Mouse (Mus musculus): Measurements from ENCODE around the gene Ugt1a9. TPM values are rescaled to one million over a fixed set of nuclear protein-coding genes. Genes with fewer than 3 reads are reported as not detected.

Gene Ugt1a9
- polyA plus RNA-seq, 1 experiment from 2014 or later, result not detected

- peaks cover 29% of the 10 kb centered on the region for H3K4me1 ChIP-seq (replicated peaks; ENCODE audit: control insufficient read depth, insufficient read depth, low read length)
- peaks cover 55% of the 10 kb centered on the region for H3K9me3 ChIP-seq (ENCODE audit: control insufficient read depth, low read length)
These were observed 186.5 kb downstream of the Ugt1a9 start for GRCm38 (mm10) chr1:88256886-88257663.

GRCm38 (mm10) chr1:88257681-88258080 is 187.1 kb downstream of the Ugt1a9 start:
- no peak for ATAC-seq (replicated peaks; ENCODE audit: low FRiP score)
- H3K4me1 ChIP-seq (replicated peaks; ENCODE audit: control insufficient read depth, insufficient read depth, low read length), result peaks cover 35% of the 10 kb centered on the region
- no peaks in the 10 kb centered on the region for H3K27me3 ChIP-seq (replicated peaks; ENCODE audit: control insufficient read depth, insufficient read depth, low read length)
- no peak overlapping the region for H3K27ac ChIP-seq (ENCODE audit: low read depth, low read length)
- H3K4me2 ChIP-seq, result no peak overlapping the region
- H3K9ac ChIP-seq (ENCODE audit: low read depth, low read length), result no peak overlapping the region
- no peak overlapping the region for H3K4me3 ChIP-seq (ENCODE audit: low read depth, low read length)
- H3K36me3 ChIP-seq (ENCODE audit: control insufficient read depth, insufficient read depth, low read length), result peaks cover 21% of the 10 kb centered on the region
- no peak for DNase-seq (ENCODE audit: low spot score)
- 79% methylated on average over 6 of the region's 6 CpGs for WGBS
- peaks cover 49% of the 10 kb centered on the region for H3K9me3 ChIP-seq (ENCODE audit: control insufficient read depth, low read length)

More at GRCm38 (mm10) chr1:88256886-88257663, 186.5 kb downstream of the Ugt1a9 start:
- Histone ChIP-seq H3K27me3 (replicated peaks; ENCODE audit: control insufficient read depth, insufficient read depth, low read length) (no peaks in the 10 kb centered on the region), H3K36me3 (ENCODE audit: control insufficient read depth, insufficient read depth, low read length) (peaks cover 15% of the 10 kb centered on the region), H3K27ac (ENCODE audit: low read depth, low read length) (no peak overlapping the region), H3K4me2 (no peak overlapping the region), H3K4me3 (ENCODE audit: low read depth, low read length) (no peak overlapping the region), H3K9ac (ENCODE audit: low read depth, low read length) (no peak overlapping the region)
- 72% methylated on average over 10 of the region's 10 CpGs for WGBS
- ATAC-seq (replicated peaks; ENCODE audit: low FRiP score), result no peak
- DNase-seq (ENCODE audit: low spot score), result no peak

- no peak overlapping the region for H3K27ac ChIP-seq (ENCODE audit: low read depth, low read length)
- H3K9ac ChIP-seq (ENCODE audit: low read depth, low read length), result no peak overlapping the region
- no peak for ATAC-seq (replicated peaks; ENCODE audit: low FRiP score)
- no peaks in the 10 kb centered on the region for H3K27me3 ChIP-seq (replicated peaks; ENCODE audit: control insufficient read depth, insufficient read depth, low read length)
- H3K4me2 ChIP-seq, result no peak overlapping the region
- 69% methylated on average over 6 of the region's 6 CpGs for WGBS
- no peak for DNase-seq (ENCODE audit: low spot score)
- H3K4me1 ChIP-seq (replicated peaks; ENCODE audit: control insufficient read depth, insufficient read depth, low read length), result peaks cover 35% of the 10 kb centered on the region
- peaks cover 28% of the 10 kb centered on the region for H3K36me3 ChIP-seq (ENCODE audit: control insufficient read depth, insufficient read depth, low read length)
- H3K4me3 ChIP-seq (ENCODE audit: low read depth, low read length), result no peak overlapping the region
- H3K9me3 ChIP-seq (ENCODE audit: control insufficient read depth, low read length), result peaks cover 44% of the 10 kb centered on the region
These were observed 187.8 kb downstream of the Ugt1a9 start for GRCm38 (mm10) chr1:88258361-88258760.

- Histone ChIP-seq H3K9ac (ENCODE audit: low read depth, low read length) (no peak overlapping the region), H3K27ac (ENCODE audit: low read depth, low read length) (no peak overlapping the region), H3K9me3 (ENCODE audit: control insufficient read depth, low read length) (peaks cover 41% of the 10 kb centered on the region), H3K27me3 (replicated peaks; ENCODE audit: control insufficient read depth, insufficient read depth, low read length) (no peaks in the 10 kb centered on the region), H3K4me1 (replicated peaks; ENCODE audit: control insufficient read depth, insufficient read depth, low read length) (peaks cover 35% of the 10 kb centered on the region), H3K36me3 (ENCODE audit: control insufficient read depth, insufficient read depth, low read length) (peaks cover 35% of the 10 kb centered on the region), H3K4me3 (ENCODE audit: low read depth, low read length) (no peak overlapping the region), H3K4me2 (no peak overlapping the region)
- peak; percentile 84 for DNase-seq (ENCODE audit: low spot score)
- ATAC-seq (replicated peaks; ENCODE audit: low FRiP score), result peak; percentile 10
- WGBS, result 58% methylated on average over 8 of the region's 8 CpGs
These were observed 188.5 kb downstream of the Ugt1a9 start for GRCm38 (mm10) chr1:88258881-88259642.

- no peak overlapping the region for H3K4me3 ChIP-seq (ENCODE audit: low read depth, low read length)
- 69% methylated on average over 4 of the region's 4 CpGs for WGBS
- H3K36me3 ChIP-seq (ENCODE audit: control insufficient read depth, insufficient read depth, low read length), result peaks cover 41% of the 10 kb centered on the region
- H3K4me2 ChIP-seq, result no peak overlapping the region
- peaks cover 39% of the 10 kb centered on the region for H3K9me3 ChIP-seq (ENCODE audit: control insufficient read depth, low read length)
- no peak overlapping the region; the same call in 1 of the 2 replicates for H3K27ac ChIP-seq (ENCODE audit: low read depth, low read length)
- peaks cover 35% of the 10 kb centered on the region for H3K4me1 ChIP-seq (replicated peaks; ENCODE audit: control insufficient read depth, insufficient read depth, low read length)
- DNase-seq (ENCODE audit: low spot score) (no peak), ATAC-seq (replicated peaks; ENCODE audit: low FRiP score) (peak; percentile 9)
- no peaks in the 10 kb centered on the region for H3K27me3 ChIP-seq (replicated peaks; ENCODE audit: control insufficient read depth, insufficient read depth, low read length)
- H3K9ac ChIP-seq (ENCODE audit: low read depth, low read length), result no peak overlapping the region
These were observed 189.0 kb downstream of the Ugt1a9 start for GRCm38 (mm10) chr1:88259643-88260024.

GRCm38 (mm10) chr1:88260114-88260513 is 189.5 kb downstream of the Ugt1a9 start:
- H3K9me3 ChIP-seq (ENCODE audit: control insufficient read depth, low read length), result peaks cover 34% of the 10 kb centered on the region
- no peak for DNase-seq (ENCODE audit: low spot score)
- H3K9ac ChIP-seq (ENCODE audit: low read depth, low read length), result no peak overlapping the region
- no peak overlapping the region; the same call in 1 of the 2 replicates for H3K27ac ChIP-seq (ENCODE audit: low read depth, low read length)
- peaks cover 35% of the 10 kb centered on the region for H3K4me1 ChIP-seq (replicated peaks; ENCODE audit: control insufficient read depth, insufficient read depth, low read length)
- H3K4me3 ChIP-seq (ENCODE audit: low read depth, low read length), result no peak overlapping the region
- 73% methylated on average over 6 of the region's 6 CpGs for WGBS
- ATAC-seq (replicated peaks; ENCODE audit: low FRiP score), result peak; percentile 27
- no peak overlapping the region for H3K4me2 ChIP-seq
- H3K27me3 ChIP-seq (replicated peaks; ENCODE audit: control insufficient read depth, insufficient read depth, low read length), result no peaks in the 10 kb centered on the region
- peaks cover 45% of the 10 kb centered on the region for H3K36me3 ChIP-seq (ENCODE audit: control insufficient read depth, insufficient read depth, low read length)

- Histone ChIP-seq H3K27me3 (replicated peaks; ENCODE audit: control insufficient read depth, insufficient read depth, low read length) (no peaks in the 10 kb centered on the region), H3K27ac (ENCODE audit: low read depth, low read length) (no peak overlapping the region), H3K4me3 (ENCODE audit: low read depth, low read length) (no peak overlapping the region), H3K4me2 (no peak overlapping the region), H3K9me3 (ENCODE audit: control insufficient read depth, low read length) (peaks cover 33% of the 10 kb centered on the region), H3K4me1 (replicated peaks; ENCODE audit: control insufficient read depth, insufficient read depth, low read length) (peaks cover 35% of the 10 kb centered on the region), H3K36me3 (ENCODE audit: control insufficient read depth, insufficient read depth, low read length) (peaks cover 52% of the 10 kb centered on the region), H3K9ac (ENCODE audit: low read depth, low read length) (no peak overlapping the region)
- WGBS, result 78% methylated on average over 10 of the region's 10 CpGs
- no peak for DNase-seq (ENCODE audit: low spot score)
- 0 out of 2 replicates have a peak, but pooled peaks have one; percentile 0 for ATAC-seq (replicated peaks; ENCODE audit: low FRiP score)
These were observed 190.2 kb downstream of the Ugt1a9 start for GRCm38 (mm10) chr1:88260604-88261377.

- Histone ChIP-seq H3K9me3 (ENCODE audit: control insufficient read depth, low read length) (peaks cover 27% of the 10 kb centered on the region), H3K4me3 (ENCODE audit: low read depth, low read length) (no peak overlapping the region), H3K27me3 (replicated peaks; ENCODE audit: control insufficient read depth, insufficient read depth, low read length) (no peaks in the 10 kb centered on the region), H3K9ac (ENCODE audit: low read depth, low read length) (no peak overlapping the region), H3K27ac (ENCODE audit: low read depth, low read length) (no peak overlapping the region), H3K4me2 (no peak overlapping the region), H3K36me3 (ENCODE audit: control insufficient read depth, insufficient read depth, low read length) (peaks cover 61% of the 10 kb centered on the region), H3K4me1 (replicated peaks; ENCODE audit: control insufficient read depth, insufficient read depth, low read length) (peaks cover 35% of the 10 kb centered on the region)
- no peak for DNase-seq (ENCODE audit: low spot score)
- WGBS, result 84% methylated on average over 7 of the region's 7 CpGs
- ATAC-seq (replicated peaks; ENCODE audit: low FRiP score), result peak; percentile 8
These were observed 191.1 kb downstream of the Ugt1a9 start for GRCm38 (mm10) chr1:88261706-88262105.
